Mouse (Mus musculus) thymus, adult 18-20 months (tissue): ENCODE data around the gene Prr22.
A peak's percentile ranks its signal among the peaks of the same experiment; 100 is the strongest.

Source experiments
- DNase-seq, 2 experiments: peaks; one replicate each; pipeline ENCODE4 v3.0.0; 2022; ENCODE audit warnings: mixed read lengths in 2 of 2

Prr22 gene

GRCm38 (mm10) chr17:56814316-56815056, 44.4 kb downstream of the Prr22 start:
- DNase-seq: no peak

- no peak for DNase-seq
Observed at GRCm38 (mm10) chr17:56815057-56815345, 45.0 kb downstream of the Prr22 start.

GRCm38 (mm10) chr17:56818067-56818636, 48.1 kb downstream of the Prr22 start:
- DNase-seq: no peak

DNA sequence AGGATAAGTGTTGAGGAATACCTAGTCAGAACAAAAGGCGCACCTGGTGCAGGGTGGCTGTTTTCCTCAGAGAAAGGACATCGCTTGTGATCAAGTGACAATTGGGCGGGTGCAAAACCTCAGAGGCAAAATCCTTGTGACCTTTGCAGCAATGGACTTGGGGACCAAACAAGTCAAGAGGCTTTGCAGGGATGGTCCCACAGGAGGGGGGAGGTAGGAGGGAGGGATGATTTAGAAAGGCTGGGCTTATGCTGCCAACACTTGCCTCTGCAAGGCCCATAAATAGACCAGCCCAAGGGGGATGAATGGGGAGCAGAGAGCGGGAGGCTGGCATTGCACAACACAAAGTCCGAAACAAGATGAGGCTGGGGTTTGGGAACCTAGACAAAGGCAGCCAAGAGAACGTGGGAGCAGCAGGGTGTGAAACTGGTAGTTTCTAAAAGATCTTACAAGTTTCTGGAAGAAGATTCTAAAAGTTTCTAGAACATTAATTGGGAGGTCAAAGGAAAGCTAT, 49.0 kb downstream of the Prr22 start:
- DNase-seq: no peak

GRCm38 (mm10) chr17:56819694-56820111, 49.7 kb downstream of the Prr22 start:
- DNase-seq: peak; percentile 30 to 61
